Mouse (Mus musculus) hindbrain, embryonic 11.5 days (tissue): ENCODE data around the gene Egflam. TPM values are rescaled to one million over a fixed set of nuclear protein-coding genes. Genes with fewer than 3 reads are reported as not detected.
A peak's percentile ranks its signal among the peaks of the same experiment; 100 is the strongest.

Source experiments
- ATAC-seq: fragments of 200-750 bp; cut with Nextera tagmentation; 2 replicates; pipeline ENCODE4 v1.8.0; 2017; ENCODE audit warnings: mild to moderate bottlenecking, moderate TSS enrichment, moderate library complexity; ENCODE audit not compliant: low FRiP score
- DNase-seq: peaks from one replicate; pipeline ENCODE4 v3.0.0-alpha.2; 2015; ENCODE audit warnings: low spot score
- H3K27ac ChIP-seq: fragments of 300-500 bp; sonication (generic); 2 replicates; pipeline ENCODE4 v1.5.1; 2014; ENCODE audit warnings: mild to moderate bottlenecking, low read depth, low read length
- H3K27me3 ChIP-seq: fragments of 300-500 bp; sonication (generic); 2 replicates; pipeline ENCODE4 v1.6.1; 2014; ENCODE audit warnings: mild to moderate bottlenecking, low read length, moderate library complexity, mixed read lengths; ENCODE audit not compliant: control insufficient read depth, insufficient read depth
- H3K36me3 ChIP-seq: fragments of 300-500 bp; sonication (generic); 2 replicates; pipeline ENCODE4 v1.6.1; 2014; ENCODE audit warnings: mild to moderate bottlenecking, low read length, moderate library complexity, mixed read lengths; ENCODE audit not compliant: control insufficient read depth, insufficient read depth
- H3K4me1 ChIP-seq: fragments of 300-500 bp; sonication (generic); replicated peaks from 2 replicates; pipeline ENCODE4 v1.6.1; 2014; ENCODE audit warnings: low read length, mixed read lengths; ENCODE audit not compliant: control insufficient read depth, insufficient read depth
- H3K4me2 ChIP-seq: fragments of 300-500 bp; sonication (generic); replicated peaks from 2 replicates; pipeline ENCODE4 v1.6.1; 2014; ENCODE audit warnings: mild to moderate bottlenecking, low read depth, low read length
- H3K4me3 ChIP-seq: fragments of 300-500 bp; sonication (generic); 2 replicates; pipeline ENCODE4 v1.5.1; 2014; ENCODE audit warnings: low read depth, low read length
- H3K9ac ChIP-seq: fragments of 300-500 bp; sonication (generic); 2 replicates; pipeline ENCODE4 v1.6.1; 2014; ENCODE audit warnings: low read depth, low read length
- H3K9me3 ChIP-seq: fragments of 300-500 bp; sonication (generic); 2 replicates; pipeline ENCODE4 v1.6.1; 2016; ENCODE audit warnings: low read length; ENCODE audit not compliant: control insufficient read depth
- WGBS: fragments of 180-500 bp; shearing (Covaris S2); extraction: QIAGEN DNeasy Blood & Tissue Kit; methylation state at CpG from one replicate; pipeline ENCODE4 v1.1.7; 2014; 5-methylcytosine and 5-hydroxymethylcytosine counted together
- polyA plus RNA-seq: library from polyadenylated mRNA; unstranded; fragments of >200 nt; fragmentation: Nextera tagmentation; extraction: Ambion mirVana; gene quantifications from 2 replicates; pipeline ENCODE4 v1.2.1, GENCODE M21; 2014

Egflam gene
- polyA plus RNA-seq, 1 experiment from 2014 or later: 8.4 TPM

DNA sequence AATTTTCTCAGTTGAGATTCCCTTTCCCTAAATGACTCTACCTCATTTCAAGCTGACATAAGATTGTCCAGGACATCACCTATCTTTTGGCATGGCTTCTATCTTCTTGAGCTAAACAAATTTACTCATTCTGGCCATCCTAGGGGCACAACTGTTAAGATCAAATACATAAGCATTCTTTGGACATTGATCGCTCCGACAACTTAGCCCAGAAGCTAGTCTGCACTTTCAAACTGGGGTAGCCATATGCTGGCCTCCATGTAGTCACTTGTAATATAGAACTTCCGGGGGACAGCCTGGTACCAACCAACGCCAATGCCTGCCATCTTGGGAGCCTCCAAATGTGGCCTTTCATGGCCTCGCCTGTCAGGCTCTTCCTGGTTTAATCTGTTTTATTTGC, 195.2 kb downstream of the Egflam start:
- WGBS: 91% methylated on average over 5 of the region's 5 CpGs

DNA sequence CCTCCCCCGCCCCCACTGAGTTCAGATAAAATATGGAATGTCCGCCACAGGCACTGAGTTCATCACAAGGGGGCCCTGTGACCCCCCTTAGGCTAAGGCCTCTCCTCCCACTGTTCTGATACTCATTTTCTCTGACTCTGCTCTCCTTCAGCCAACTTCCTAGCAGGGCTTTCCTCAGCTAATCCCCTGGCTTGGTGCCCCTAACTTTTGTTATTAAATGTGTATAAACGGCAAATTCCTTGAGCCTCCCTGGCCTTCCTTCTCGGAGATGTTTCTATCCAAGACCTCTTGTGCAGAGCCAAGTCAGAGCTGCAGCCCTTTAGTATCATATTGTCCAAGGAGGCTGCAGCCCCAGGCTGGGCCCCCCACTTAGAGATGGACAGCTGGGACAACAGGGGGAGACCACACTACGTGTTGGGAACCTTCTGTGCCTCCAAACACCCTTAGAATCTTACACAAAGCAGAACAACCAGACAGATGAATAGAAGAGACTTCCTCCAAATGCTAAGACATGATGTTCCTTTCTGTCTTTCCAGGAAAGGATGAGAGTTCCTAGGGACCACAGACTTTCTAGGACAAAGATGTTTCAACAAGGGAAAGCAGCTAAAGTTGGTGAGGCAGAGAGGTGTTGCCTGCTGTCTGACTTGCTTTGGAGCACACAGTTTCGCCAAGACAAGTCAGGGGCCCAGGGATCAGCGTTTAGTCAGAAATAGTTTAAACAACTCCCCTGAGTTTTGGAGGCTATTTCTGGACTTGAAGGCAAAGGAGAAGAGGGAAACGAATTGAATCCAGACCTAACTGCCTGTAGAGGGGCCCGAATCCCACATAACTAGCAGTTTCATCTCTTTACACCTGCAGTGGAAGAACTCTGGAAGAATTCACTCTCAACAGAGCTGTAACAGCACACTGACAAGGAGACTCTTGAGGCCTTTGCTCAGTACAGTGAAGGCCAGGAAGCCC, 196.5 kb downstream of the Egflam start:
- Histone ChIP-seq H3K4me1 (peaks cover 16% of the 10 kb centered on the region), H3K27me3 (no peaks in the 10 kb centered on the region), H3K9ac (no peak overlapping the region), H3K9me3 (no peaks in the 10 kb centered on the region), H3K36me3 (no peaks in the 10 kb centered on the region), H3K4me2 (no peak overlapping the region), H3K4me3 (no peak overlapping the region), H3K27ac (no peak overlapping the region)
- WGBS: 64% methylated on average over 9 of the region's 9 CpGs
- ATAC-seq (no peak), DNase-seq (no peak)

More for the DNA sequence above, 195.2 kb downstream of the Egflam start:
- DNase-seq (no peak), ATAC-seq (no peak)
- peaks cover 16% of the 10 kb centered on the region for H3K4me1 ChIP-seq
- H3K36me3 ChIP-seq: no peaks in the 10 kb centered on the region
- no peaks in the 10 kb centered on the region for H3K9me3 ChIP-seq
- no peak overlapping the region for H3K4me3 ChIP-seq
- no peaks in the 10 kb centered on the region for H3K27me3 ChIP-seq
- H3K27ac ChIP-seq: no peak overlapping the region
- no peak overlapping the region for H3K4me2 ChIP-seq
- H3K9ac ChIP-seq: no peak overlapping the region

DNA sequence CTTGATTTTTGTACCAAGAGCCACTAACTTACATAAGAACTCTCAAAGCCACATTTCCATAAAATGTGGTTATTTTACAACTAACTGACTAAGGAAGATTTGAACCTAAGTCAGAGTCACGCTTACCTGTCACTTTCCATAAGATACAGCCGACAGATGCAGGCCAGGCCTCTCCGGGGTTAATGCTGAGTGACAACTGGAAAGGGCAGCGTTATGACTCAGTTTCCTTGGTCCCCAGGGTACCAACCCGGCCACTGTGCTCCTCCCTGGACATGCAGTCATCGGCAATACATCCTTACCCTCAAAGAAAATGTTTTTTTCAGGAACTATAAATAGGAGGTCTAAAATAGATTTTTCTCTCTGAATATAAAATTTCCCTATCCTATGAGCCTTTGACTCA, 197.9 kb downstream of the Egflam start:
- ATAC-seq (no peak), DNase-seq (no peak)
- 61% methylated on average over 6 of the region's 6 CpGs for WGBS
- Histone ChIP-seq H3K4me2 (no peak overlapping the region), H3K9me3 (no peaks in the 10 kb centered on the region), H3K27me3 (no peaks in the 10 kb centered on the region), H3K27ac (no peak overlapping the region), H3K4me3 (no peak overlapping the region), H3K36me3 (no peaks in the 10 kb centered on the region), H3K9ac (no peak overlapping the region), H3K4me1 (peaks cover 16% of the 10 kb centered on the region)

DNA sequence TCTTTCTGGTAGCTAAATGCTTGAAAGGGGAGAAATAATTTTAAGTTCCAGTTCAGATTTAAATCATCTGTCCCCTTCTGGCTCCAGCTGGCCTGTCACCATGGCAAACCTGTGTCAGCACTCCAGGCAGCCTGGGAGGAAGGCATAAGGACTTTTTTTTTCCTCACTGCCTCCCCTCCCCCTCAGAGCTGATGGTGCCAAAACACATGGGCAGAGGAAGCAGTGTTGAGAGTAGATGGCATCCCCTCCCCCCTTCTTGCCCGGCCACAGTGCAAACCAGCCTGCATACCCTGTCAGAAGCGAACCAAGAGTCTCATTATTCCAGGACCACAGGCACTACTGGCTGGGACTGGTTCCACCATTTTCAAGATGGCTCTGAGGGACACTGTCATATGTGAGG, 199.4 kb downstream of the Egflam start:
- WGBS: 39% methylated on average over 2 of the region's 2 CpGs

GRCm38 (mm10) chr15:7197652-7198445, 200.3 kb downstream of the Egflam start:
- Histone ChIP-seq H3K27me3 (no peaks in the 10 kb centered on the region), H3K27ac (no peak overlapping the region), H3K9ac (no peak overlapping the region), H3K4me2 (no peak overlapping the region), H3K36me3 (no peaks in the 10 kb centered on the region), H3K4me3 (no peak overlapping the region), H3K9me3 (no peaks in the 10 kb centered on the region), H3K4me1 (peaks cover 16% of the 10 kb centered on the region)
- ATAC-seq (no peak), DNase-seq (no peak)
- WGBS: 61% methylated on average over 3 of the region's 3 CpGs

More for the DNA sequence above, 199.4 kb downstream of the Egflam start:
- Histone ChIP-seq H3K36me3 (no peaks in the 10 kb centered on the region), H3K9me3 (no peaks in the 10 kb centered on the region), H3K4me1 (peaks cover 16% of the 10 kb centered on the region), H3K27ac (0 out of 2 replicates have a peak overlapping the region, but pooled peaks have one; percentile 13), H3K4me3 (no peak overlapping the region), H3K27me3 (no peaks in the 10 kb centered on the region), H3K9ac (no peak overlapping the region), H3K4me2 (no peak overlapping the region)
- peak; percentile 63 for DNase-seq
- peak; percentile 34 for ATAC-seq

DNA sequence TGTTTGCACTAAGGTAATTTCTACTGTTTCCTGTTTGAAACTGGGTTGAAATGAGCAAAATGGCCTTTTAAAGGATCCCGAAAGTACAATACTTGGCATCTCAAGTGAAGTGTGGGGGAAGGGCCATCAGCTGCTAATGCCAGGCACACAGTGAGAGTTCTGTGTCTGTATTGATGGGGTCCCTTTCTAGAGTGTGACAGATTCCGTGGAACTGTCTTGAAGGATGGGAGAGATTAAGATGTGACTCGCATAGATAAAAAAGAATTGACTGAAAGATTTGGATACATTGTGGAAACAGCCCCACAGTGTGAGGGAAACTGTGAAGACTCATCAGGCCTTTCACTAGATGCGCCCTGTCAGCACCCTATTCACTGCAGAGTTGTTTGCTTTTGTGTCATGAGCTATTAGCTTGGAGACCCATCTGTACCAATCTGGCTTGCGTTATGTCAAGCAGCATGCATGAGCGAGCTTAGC, 203.4 kb downstream of the Egflam start:
- WGBS: 15% methylated on average over 6 of the region's 6 CpGs
- Histone ChIP-seq H3K4me2 (no peak overlapping the region), H3K9ac (no peak overlapping the region), H3K4me1 (peaks cover 7% of the 10 kb centered on the region), H3K9me3 (no peaks in the 10 kb centered on the region), H3K4me3 (no peak overlapping the region), H3K36me3 (no peaks in the 10 kb centered on the region; the same call in 1 of the 2 replicates), H3K27ac (peak overlapping the region; percentile 79), H3K27me3 (no peaks in the 10 kb centered on the region)
- ATAC-seq (peak; percentile 87), DNase-seq (peak; percentile 71)

- H3K4me3 ChIP-seq: no peak overlapping the region
- H3K4me2 ChIP-seq: no peak overlapping the region
- 10% methylated on average over 13 of the region's 13 CpGs for WGBS
- no peak overlapping the region for H3K9ac ChIP-seq
- no peaks in the 10 kb centered on the region for H3K27me3 ChIP-seq
- peak overlapping the region; percentile 79 for H3K27ac ChIP-seq
- ATAC-seq (peak; percentile 64), DNase-seq (peak; percentile 72)
- peaks cover 5% of the 10 kb centered on the region for H3K4me1 ChIP-seq
- H3K36me3 ChIP-seq: no peaks in the 10 kb centered on the region; the same call in 1 of the 2 replicates
- H3K9me3 ChIP-seq: no peaks in the 10 kb centered on the region
Measured at GRCm38 (mm10) chr15:7194147-7194720, 204.0 kb downstream of the Egflam start.

DNA sequence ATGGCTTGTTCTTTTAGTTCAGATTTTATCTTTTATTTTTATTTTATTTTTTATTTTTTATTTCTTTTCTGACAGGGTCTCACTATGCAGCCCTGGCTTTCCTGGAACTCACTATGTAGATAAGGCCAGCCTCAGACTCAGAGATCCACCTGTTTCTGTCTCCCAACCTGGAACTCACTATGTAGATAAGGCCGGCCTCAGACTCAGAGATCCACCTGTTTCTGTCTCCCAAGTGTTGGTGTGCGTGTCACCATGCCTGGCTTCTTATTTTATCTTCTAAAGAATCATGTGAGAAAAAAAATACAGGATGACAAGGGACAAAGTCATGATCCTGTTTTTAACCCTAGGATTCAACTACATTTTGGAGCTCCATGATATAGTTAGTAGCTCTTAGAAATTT, 205.6 kb downstream of the Egflam start:
- Histone ChIP-seq H3K27me3 (no peaks in the 10 kb centered on the region), H3K9ac (no peak overlapping the region), H3K4me3 (no peak overlapping the region), H3K4me1 (no peaks in the 10 kb centered on the region; the same call in 1 of the 2 replicates), H3K9me3 (no peaks in the 10 kb centered on the region), H3K27ac (no peak overlapping the region), H3K36me3 (no peaks in the 10 kb centered on the region; the same call in 1 of the 2 replicates), H3K4me2 (no peak overlapping the region)
- DNase-seq (no peak), ATAC-seq (no peak)
- WGBS: 92% methylated on average over 2 of the region's 2 CpGs
